Mouse (Mus musculus) ES-E14 (cell line): ENCODE measurements around the gene Slc5a2. TPM values are rescaled to one million over a fixed set of nuclear protein-coding genes. Genes with fewer than 3 reads are reported as not detected.

Experiments
- DNase-seq: peaks from one replicate; pipeline ENCODE4 v3.0.0-alpha.2; 2013; ENCODE audit warnings: low read depth, low spot score
- H3K27ac ChIP-seq: 2 replicates; pipeline ENCODE4 v1.5.1; 2012; ENCODE audit warnings: low read depth, mild to moderate bottlenecking, low read length, moderate library complexity, mixed read lengths; ENCODE audit not compliant: poor library complexity, insufficient read depth, severe bottlenecking
- H3K36me3 ChIP-seq: 2 replicates; pipeline ENCODE4 v1.6.1; 2012; ENCODE audit warnings: mild to moderate bottlenecking, low read length, moderate library complexity, mixed read lengths; ENCODE audit not compliant: control insufficient read depth, poor library complexity, insufficient read depth, severe bottlenecking
- H3K4me1 ChIP-seq, 2 experiments: fragments of 150-350 bp in 1 of 2; sonication (generic) in 1 of 2; 2 replicates each; pipeline ENCODE4 v1.6.1; 2012; ENCODE audit warnings: low read length in 2 of 2, mild to moderate bottlenecking in 1 of 2, mixed read lengths in 1 of 2; ENCODE audit not compliant: control insufficient read depth in 2 of 2, insufficient read depth in 2 of 2, poor library complexity in 1 of 2
- H3K4me3 ChIP-seq, 2 experiments: fragments of 150-350 bp in 1 of 2; sonication (generic) in 1 of 2; 2 replicates each; pipeline ENCODE4 v1.5.1; 2012; ENCODE audit warnings: low read length in 2 of 2, low read depth in 1 of 2, mild to moderate bottlenecking in 1 of 2, mixed read lengths in 1 of 2; ENCODE audit not compliant: insufficient read depth in 1 of 2, poor library complexity in 1 of 2, severe bottlenecking in 1 of 2
- H3K9ac ChIP-seq: 2 replicates; pipeline ENCODE4 v1.6.1; 2012; ENCODE audit warnings: low read depth, mild to moderate bottlenecking, low read length, mixed read lengths; ENCODE audit not compliant: poor library complexity, insufficient read depth, severe bottlenecking
- H3K9me3 ChIP-seq: fragments of 150-350 bp; sonication (generic); 2 replicates; pipeline ENCODE4 v1.6.1; 2012; ENCODE audit warnings: low read depth, mild to moderate bottlenecking, low read length; ENCODE audit not compliant: control insufficient read depth, insufficient read depth
- CHD2 ChIP-seq: IDR thresholded peaks from 2 replicates; pipeline ENCODE4 v1.6.1; 2014; ENCODE audit warnings: mild to moderate bottlenecking, low read depth, low read length, inconsistent platforms
- HCFC1 ChIP-seq: IDR thresholded peaks from 2 replicates; pipeline ENCODE4 v1.6.1; 2012; ENCODE audit warnings: low read length, inconsistent platforms, borderline replicate concordance; ENCODE audit not compliant: insufficient read depth
- MAFK ChIP-seq: IDR thresholded peaks from 2 replicates; pipeline ENCODE4 v1.6.1; 2014; ENCODE audit warnings: mild to moderate bottlenecking, low read depth, low read length, inconsistent platforms; ENCODE audit not compliant: insufficient read depth
- ZC3H11A ChIP-seq: IDR thresholded peaks from 2 replicates; pipeline ENCODE4 v1.6.1; 2012; ENCODE audit warnings: low read depth, mild to moderate bottlenecking, inconsistent platforms, low read length, borderline replicate concordance
- ZNF384 ChIP-seq: IDR thresholded peaks from 2 replicates; pipeline ENCODE4 v1.6.1; 2012; ENCODE audit warnings: low read depth, low read length, inconsistent platforms
- in situ Hi-C, 2 experiments: fragments of 600-800 bp; cut with MboI; formaldehyde crosslinking; loops; one replicate each; pipeline ENCODE4 v1.15.1; 2025; ENCODE audit warnings: low sequenced_read_pairs in 2 of 2, inconsistent platforms in 1 of 2; ENCODE audit not compliant: unreplicated experiment in 2 of 2
- total RNA-seq: library from RNA; depleted of rRNA; stranded (reverse); fragments of 300-350 nt; gene quantifications from 2 replicates; pipeline ENCODE4 v1.2.3, GENCODE M21; 2012

The Slc5a2 gene
- total RNA-seq, 1 experiment: 0.49 TPM

GRCm38 (mm10) chr7:128312375-128313059 lies 47.1 kb downstream of the Slc5a2 start:
- DNase-seq: no peak
- H3K4me3 ChIP-seq: no peak overlapping the region
- in situ Hi-C loops: no loop called here
- no peak overlapping the region for H3K27ac ChIP-seq
- no peak overlapping the region for H3K9ac ChIP-seq
- H3K36me3 ChIP-seq: no peaks in the 10 kb centered on the region
- no peaks in the 10 kb centered on the region for H3K9me3 ChIP-seq
- no peaks in the 10 kb centered on the region; a peak in 1 of 4 replicates for H3K4me1 ChIP-seq
- TF ChIP-seq MAFK (no peak), ZC3H11A (no peak), HCFC1 (no peak), CHD2 (no peak), ZNF384 (no peak)

GRCm38 (mm10) chr7:128313601-128314000 lies 48.1 kb downstream of the Slc5a2 start:
- Histone ChIP-seq H3K9ac (no peak overlapping the region), H3K4me1 (no peaks in the 10 kb centered on the region; a peak in 1 of 4 replicates), H3K27ac (no peak overlapping the region), H3K4me3 (no peak overlapping the region), H3K9me3 (no peaks in the 10 kb centered on the region), H3K36me3 (no peaks in the 10 kb centered on the region)
- in situ Hi-C loops: no loop called here
- TF ChIP-seq HCFC1: no peak
- TF ChIP-seq CHD2: no peak
- TF ChIP-seq ZC3H11A: no peak
- no peak for TF ChIP-seq MAFK
- no peak for TF ChIP-seq ZNF384
- no peak for DNase-seq

- DNase-seq: no peak
- Histone ChIP-seq H3K27ac (no peak overlapping the region), H3K9ac (no peak overlapping the region), H3K4me3 (no peak overlapping the region), H3K36me3 (no peaks in the 10 kb centered on the region), H3K9me3 (no peaks in the 10 kb centered on the region), H3K4me1 (no peaks in the 10 kb centered on the region; a peak in 1 of 4 replicates)
- in situ Hi-C loops: no loop called here
- no peak for TF ChIP-seq CHD2
- TF ChIP-seq HCFC1: no peak
- no peak for TF ChIP-seq ZC3H11A
- no peak for TF ChIP-seq ZNF384
- no peak for TF ChIP-seq MAFK
Measured at GRCm38 (mm10) chr7:128314491-128314890, 49.0 kb downstream of the Slc5a2 start.

- in situ Hi-C loops: no loop called here
- no peak overlapping the region for H3K27ac ChIP-seq
- H3K9me3 ChIP-seq: no peaks in the 10 kb centered on the region
- no peaks in the 10 kb centered on the region for H3K36me3 ChIP-seq
- H3K9ac ChIP-seq: no peak overlapping the region
- no peak for DNase-seq
- H3K4me3 ChIP-seq: no peak overlapping the region
- H3K4me1 ChIP-seq: peaks cover 0 to 2% of the 10 kb centered on the region in 2 experiments; a peak in 1 of 4 replicates
- TF ChIP-seq CHD2: no peak
- no peak for TF ChIP-seq ZNF384
- no peak for TF ChIP-seq ZC3H11A
- no peak for TF ChIP-seq HCFC1
- no peak for TF ChIP-seq MAFK
Measured at GRCm38 (mm10) chr7:128317011-128317410, 51.6 kb downstream of the Slc5a2 start.

GRCm38 (mm10) chr7:128319140-128319539 lies 53.7 kb downstream of the Slc5a2 start:
- no peak overlapping the region for H3K27ac ChIP-seq
- DNase-seq: no peak
- TF ChIP-seq HCFC1 (no peak), CHD2 (no peak), ZC3H11A (no peak), MAFK (no peak), ZNF384 (no peak)
- H3K4me3 ChIP-seq: no peak overlapping the region
- no peak overlapping the region for H3K9ac ChIP-seq
- no peaks in the 10 kb centered on the region for H3K36me3 ChIP-seq
- in situ Hi-C loops: no loop called here
- no peaks in the 10 kb centered on the region for H3K9me3 ChIP-seq
- peaks cover 0 to 2% of the 10 kb centered on the region in 2 experiments; a peak in 1 of 4 replicates for H3K4me1 ChIP-seq
